In genomic region chr3:129200501-129200890, GRCm38 (mm10) we compare ENCODE assay signal across 10 mouse cellular contexts. TPM values are rescaled to one million over a fixed set of nuclear protein-coding genes. Genes with fewer than 3 reads are reported as not detected.
DNase-seq lines count a peak whose midpoint lies in the region; ATAC-seq and TF ChIP-seq lines count a peak whose summit lies in the region.
"Had no signal": no experiment of that assay in that cellular context is flagged by ENCODE, and none has a peak within 500 bp of the region (broad histone marks: within the 10 kb centered on the region; RNA-seq: fewer than 3 reads in every experiment).

No protein-coding gene starts in this region.

- TF ChIP-seq CTCF in C2C12 (IDR thresholded peaks at IDR 0.05; ENCODE audit: control insufficient read depth, insufficient read depth, insufficient read length), result no peak

- no peak for ATAC-seq in heart, embryonic 13.5 days (ENCODE audit: extremely low read depth, insufficient number of reproducible peaks, low FRiP score, low TSS enrichment)
- no peak for ATAC-seq in embryonic facial prominence, embryonic 12.5 days (ENCODE audit: insufficient number of reproducible peaks, insufficient read depth, low FRiP score, low TSS enrichment)
- no peak for ATAC-seq in limb, embryonic 15.5 days (ENCODE audit: insufficient number of reproducible peaks, low FRiP score, low TSS enrichment, low read depth)
- no peak for ATAC-seq in cerebellum, adult (ENCODE audit: insufficient number of reproducible peaks, low FRiP score, low TSS enrichment)

- H3K79me3 ChIP-seq in C2C12 (ENCODE audit: low read depth), result peaks cover 11% of the 10 kb centered on the region

- peak overlapping the region; percentile 57 for H3K4me3 ChIP-seq in heart, embryonic 13.5 days
- peak overlapping the region; percentile 47 for H3K4me3 ChIP-seq in C2C12 (ENCODE audit: insufficient read depth, poor library complexity, severe bottlenecking)
- peak overlapping the region; percentile 44 for H3K4me3 ChIP-seq in embryonic facial prominence, embryonic 12.5 days
- peak overlapping the region; percentile 40 for H3K4me3 ChIP-seq in limb, embryonic 15.5 days

- H3ac ChIP-seq in C2C12 (ENCODE audit: control insufficient read depth, insufficient read length, low read depth), result peak overlapping the region; percentile 78

- peaks cover 41% of the 10 kb centered on the region for H3K4me1 ChIP-seq in heart, embryonic 13.5 days
- H3K4me1 ChIP-seq in embryonic facial prominence, embryonic 12.5 days, result peaks cover 12% of the 10 kb centered on the region; the same call in 1 of the 2 replicates
- peaks cover 40% of the 10 kb centered on the region for H3K4me1 ChIP-seq in limb, embryonic 15.5 days

- no peak overlapping the region for H3K9ac ChIP-seq in heart, embryonic 13.5 days
- peak overlapping the region; percentile 60; the same call in 1 of the 2 replicates for H3K9ac ChIP-seq in embryonic facial prominence, embryonic 12.5 days
- H3K9ac ChIP-seq in limb, embryonic 15.5 days, result no peak overlapping the region

- H3K79me2 ChIP-seq in C2C12 (ENCODE audit: control insufficient read depth, insufficient read depth), result peaks cover 50% of the 10 kb centered on the region

- no peak for DNase-seq in heart, adult 8-10 months (ENCODE audit: low spot score)
- no peak for DNase-seq in B cell, adult 2 months
- DNase-seq in lung, postnatal 14 days, result no peak
- DNase-seq: right cerebral cortex, postnatal 14 days had no signal

- H3K4me2 ChIP-seq in heart, embryonic 13.5 days, result peak overlapping the region; percentile 87
- peak overlapping the region; percentile 78 for H3K4me2 ChIP-seq in embryonic facial prominence, embryonic 12.5 days (replicated peaks)
- H3K4me2 ChIP-seq in limb, embryonic 15.5 days, result no peak overlapping the region

- no peak overlapping the region for H3K27ac ChIP-seq in heart, embryonic 13.5 days (replicated peaks)
- no peak overlapping the region; the same call in 1 of the 2 replicates for H3K27ac ChIP-seq in embryonic facial prominence, embryonic 12.5 days
- H3K27ac ChIP-seq in limb, embryonic 15.5 days, result no peak overlapping the region
- H3K27ac ChIP-seq: neural tube, embryonic 13.5 days had no signal

- 3% methylated on average over 9 of the region's 9 CpGs for WGBS in heart, embryonic 13.5 days
- WGBS in embryonic facial prominence, embryonic 12.5 days, result 2% methylated on average over 9 of the region's 9 CpGs
- WGBS in limb, embryonic 15.5 days, result 2% methylated on average over 9 of the region's 9 CpGs

- H3K9me3 ChIP-seq in heart, embryonic 13.5 days, result no peaks in the 10 kb centered on the region
- H3K9me3 ChIP-seq in embryonic facial prominence, embryonic 12.5 days, result no peaks in the 10 kb centered on the region
- no peaks in the 10 kb centered on the region for H3K9me3 ChIP-seq in limb, embryonic 15.5 days
- H3K9me3 ChIP-seq: neural tube, embryonic 13.5 days had no signal

- peaks cover 95% of the 10 kb centered on the region for H3K27me3 ChIP-seq in heart, embryonic 13.5 days (replicated peaks)
- no peaks in the 10 kb centered on the region for H3K27me3 ChIP-seq in C2C12 (ENCODE audit: control insufficient read depth, insufficient read depth, insufficient read length)
- H3K27me3 ChIP-seq in embryonic facial prominence, embryonic 12.5 days, result peaks cover 70% of the 10 kb centered on the region
- peaks cover 91% of the 10 kb centered on the region for H3K27me3 ChIP-seq in limb, embryonic 15.5 days

- H3K36me3 ChIP-seq in heart, embryonic 13.5 days, result no peaks in the 10 kb centered on the region
- H3K36me3 ChIP-seq in C2C12 (ENCODE audit: control insufficient read depth, insufficient read depth), result no peaks in the 10 kb centered on the region
- H3K36me3 ChIP-seq in embryonic facial prominence, embryonic 12.5 days, result no peaks in the 10 kb centered on the region
- H3K36me3 ChIP-seq in limb, embryonic 15.5 days, result no peaks in the 10 kb centered on the region
- H3K36me3 ChIP-seq: neural tube, embryonic 13.5 days had no signal

TF ChIP-seq in C2C12, 6 proteins besides CTCF, POLR2A, EP300 and RAD21:
- TF ChIP-seq CEBPB (IDR thresholded peaks at IDR 0.05; ENCODE audit: low read depth) (no peak), MYOG (IDR thresholded peaks at IDR 0.05; ENCODE audit: control insufficient read depth, extremely low read depth, insufficient read length) (no peak), MAX (IDR thresholded peaks at IDR 0.05) (no peak), FOSL1 (IDR thresholded peaks at IDR 0.05; ENCODE audit: insufficient read depth, low read length, poor library complexity, severe bottlenecking) (no peak), USF1 (IDR thresholded peaks at IDR 0.05; ENCODE audit: low read depth) (no peak), MYOD1 (IDR thresholded peaks at IDR 0.05; ENCODE audit: control insufficient read depth, insufficient read length, low read depth) (no peak)

RNA-seq across cellular contexts. Expression of gene Pitx2, which starts 0.8 kb away (rescaled TPM):
- polyA plus RNA-seq in heart, embryonic 13.5 days (2015; fragmentation: Nextera tagmentation; extraction: Ambion mirVana), result 29.2 and 30.1 TPM in 2 replicates
- total RNA-seq in heart, adult 8-10 months (2022), result 1 to 10 TPM in 1 of 4 experiments, under 1 TPM in 3; 0.57 to 1.4 (median 0.69) TPM
- 31.8 TPM for polyA plus RNA-seq in C2C12 (2012; fragmentation: generic; extraction: Trizol)
- polyA plus RNA-seq in embryonic facial prominence, embryonic 12.5 days (2016; fragmentation: Nextera tagmentation; extraction: Ambion mirVana), result 54.6 and 55.2 TPM in 2 replicates
- 9.1 and 19.7 TPM in 2 replicates for polyA plus RNA-seq in limb, embryonic 15.5 days (2015; fragmentation: Nextera tagmentation; extraction: Ambion mirVana)
